Mouse (Mus musculus) brain, adult 2 months (tissue): ENCODE measurements around the gene Kitl.
A peak's percentile ranks its signal among the peaks of the same experiment; 100 is the strongest.

Experiments
- DNase-seq: peaks from one replicate; pipeline ENCODE4 v3.0.0; 2011; ENCODE audit warnings: low read depth, low spot score

Kitl gene

DNA sequence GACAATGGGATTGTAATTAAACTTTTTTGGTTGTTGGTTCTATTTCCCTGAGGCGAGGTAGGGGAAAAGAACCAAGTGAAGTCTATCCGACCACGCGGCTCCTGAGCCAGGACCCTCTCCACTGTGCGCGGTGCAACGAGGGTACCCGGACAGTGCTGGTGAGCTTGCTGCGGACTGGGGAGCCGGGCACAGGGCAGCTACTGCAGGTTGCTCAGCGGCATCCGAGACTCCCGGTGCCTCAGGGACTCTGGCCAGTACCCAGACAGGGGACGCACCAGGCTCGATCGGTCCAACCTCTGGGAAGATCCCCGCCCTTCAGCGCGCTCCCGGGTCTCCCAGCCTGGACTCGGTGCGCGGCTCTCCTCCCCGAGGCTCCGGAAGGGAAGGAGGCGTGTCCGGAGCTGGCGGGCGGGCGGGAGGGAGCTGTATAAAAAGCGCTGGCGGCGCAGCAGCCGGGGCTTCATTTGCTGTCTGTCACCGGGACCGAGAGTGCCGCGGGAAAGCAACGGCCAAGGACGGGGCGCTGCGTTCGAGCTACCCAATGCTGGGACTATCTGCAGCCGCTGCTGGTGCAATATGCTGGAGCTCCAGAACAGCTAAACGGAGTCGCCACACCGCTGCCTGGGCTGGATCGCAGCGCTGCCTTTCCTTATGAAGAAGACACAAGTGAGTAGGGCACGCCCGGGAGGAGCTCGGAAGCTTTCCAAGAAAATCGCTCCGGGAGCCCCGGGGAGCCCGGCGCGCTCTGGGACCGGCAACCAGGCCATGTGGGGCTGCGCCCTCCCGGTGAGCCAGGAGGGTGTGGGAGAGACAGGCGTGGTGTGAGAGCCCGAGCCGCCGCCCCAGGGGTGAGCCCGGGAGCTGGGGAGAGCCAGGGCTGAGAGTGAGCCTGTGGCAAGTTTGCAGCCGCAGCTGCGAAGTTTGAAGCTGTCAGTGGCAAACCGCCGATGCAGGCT, at the start of gene Kitl:
Gene Kitl, plus strand, starts transcription at position 261 of the 956 bp plus-strand sequence.
- DNase-seq: peak; percentile 61

DNA sequence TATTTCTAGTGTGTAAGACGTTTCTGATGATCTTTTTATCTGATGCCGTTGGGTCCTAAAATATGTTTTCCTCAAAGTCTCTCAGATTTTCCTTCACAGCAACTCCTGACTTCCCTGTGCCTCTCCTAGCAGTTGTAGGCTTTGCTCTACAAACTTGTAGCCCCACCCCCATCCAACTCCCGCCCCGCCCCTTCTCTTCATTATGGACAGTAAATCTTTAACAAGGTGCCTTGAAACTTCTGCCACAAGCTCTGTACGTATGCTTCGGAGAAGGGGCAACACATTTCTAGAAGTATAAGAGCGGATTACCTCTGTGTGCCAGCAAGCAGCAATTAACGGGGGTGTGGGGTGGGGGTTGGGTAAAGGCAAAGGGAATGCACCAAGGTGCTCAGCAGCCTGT, 42.6 kb upstream of the Kitl start:
- DNase-seq: no peak

DNA sequence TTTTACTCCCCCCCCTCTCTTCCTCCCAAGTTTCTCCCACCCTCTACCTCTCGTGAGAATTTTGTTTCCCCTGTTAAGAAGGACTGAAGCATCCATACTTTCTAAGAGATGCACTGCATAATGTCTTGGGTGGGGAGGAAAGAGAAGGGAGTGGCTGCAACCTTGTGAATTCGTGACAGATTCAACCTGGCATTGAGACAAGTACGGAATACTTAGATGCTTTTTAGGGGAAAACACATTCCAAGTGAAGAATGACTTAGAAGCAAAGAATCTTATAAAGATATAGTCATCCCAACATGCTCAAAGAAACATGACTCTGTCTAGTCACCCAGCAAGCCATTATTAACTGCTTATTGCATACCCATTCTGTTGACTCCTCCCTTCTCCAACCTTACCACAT, 35.3 kb upstream of the Kitl start:
- DNase-seq: peak; percentile 12

DNA sequence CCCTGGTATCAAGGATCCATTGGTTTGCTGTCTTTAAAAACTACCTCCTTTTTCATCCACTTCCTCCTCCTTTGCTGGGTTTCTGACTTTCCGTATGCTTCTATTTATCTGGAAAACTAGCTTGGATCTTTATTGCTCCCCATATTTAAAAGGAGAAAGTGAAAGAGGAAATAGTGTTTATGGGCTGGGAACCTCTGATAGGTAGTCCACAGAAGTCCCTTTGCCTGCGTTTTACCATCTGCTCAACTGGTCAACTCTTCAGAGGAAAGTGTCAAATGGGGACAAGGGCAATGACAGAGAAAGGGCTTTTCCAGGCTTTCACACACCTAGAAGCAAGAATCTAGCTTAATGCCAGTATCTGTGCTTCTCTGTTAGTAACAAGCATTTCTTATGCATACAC, 34.5 kb upstream of the Kitl start:
- no peak for DNase-seq

DNA sequence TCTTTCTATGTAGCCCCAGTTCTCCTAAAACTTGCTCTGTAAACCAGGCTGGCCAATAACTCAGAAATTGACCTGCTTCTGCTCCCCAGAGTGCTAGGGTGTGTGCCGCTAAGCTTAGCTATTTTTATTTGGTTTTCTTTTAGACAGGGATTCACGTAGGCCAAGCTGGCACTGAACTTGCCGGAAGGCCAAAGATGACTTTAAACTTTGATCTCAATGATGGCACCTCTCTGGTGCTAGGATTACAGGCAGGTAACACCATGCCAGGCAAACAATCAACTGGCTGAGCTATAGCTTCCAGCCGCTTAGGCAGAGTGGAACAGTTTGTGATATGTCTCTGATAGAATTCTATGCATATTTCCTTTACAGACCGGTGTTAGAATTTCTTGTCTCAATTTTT, 33.5 kb upstream of the Kitl start:
- DNase-seq: no peak

DNA sequence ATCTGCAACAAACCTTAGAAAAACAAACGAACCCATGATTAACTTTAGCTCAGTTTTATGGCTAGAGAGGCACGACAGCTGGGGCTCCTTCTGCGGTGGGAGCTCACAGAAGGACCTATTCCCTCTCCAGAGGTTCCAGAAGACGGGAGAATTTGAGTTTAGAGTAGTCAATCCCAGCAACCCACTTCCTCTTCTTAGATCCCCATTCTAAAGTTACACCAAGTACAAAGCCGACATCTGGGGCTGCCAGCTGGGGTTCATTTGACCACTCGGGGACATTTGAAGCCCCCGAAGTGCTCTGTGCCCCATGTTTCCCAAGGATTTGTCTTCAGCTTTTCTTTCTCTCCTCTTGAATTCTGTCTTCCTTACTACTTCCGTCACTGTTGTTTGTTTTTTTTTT, 28.7 kb upstream of the Kitl start:
- no peak for DNase-seq

DNA sequence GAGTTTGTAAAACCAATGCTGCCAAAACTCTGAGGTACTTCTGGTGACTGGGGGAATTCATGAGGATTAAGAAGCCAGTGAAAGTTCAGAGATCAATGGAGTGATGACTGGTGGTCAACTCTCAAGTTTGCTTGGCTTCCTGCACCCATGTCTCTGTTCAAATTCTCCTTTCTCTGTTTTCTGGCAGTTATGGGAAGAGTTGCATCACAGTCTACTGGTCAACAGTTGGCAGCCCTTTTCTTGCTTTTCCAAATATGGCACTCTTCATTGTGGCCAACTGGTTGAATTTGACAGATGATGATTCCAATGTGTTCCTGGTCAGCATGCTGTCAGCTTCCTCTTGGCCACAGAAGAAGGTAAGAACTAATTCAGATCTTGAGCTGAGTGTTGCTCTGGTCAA, 25.7 kb upstream of the Kitl start:
- DNase-seq: no peak

DNA sequence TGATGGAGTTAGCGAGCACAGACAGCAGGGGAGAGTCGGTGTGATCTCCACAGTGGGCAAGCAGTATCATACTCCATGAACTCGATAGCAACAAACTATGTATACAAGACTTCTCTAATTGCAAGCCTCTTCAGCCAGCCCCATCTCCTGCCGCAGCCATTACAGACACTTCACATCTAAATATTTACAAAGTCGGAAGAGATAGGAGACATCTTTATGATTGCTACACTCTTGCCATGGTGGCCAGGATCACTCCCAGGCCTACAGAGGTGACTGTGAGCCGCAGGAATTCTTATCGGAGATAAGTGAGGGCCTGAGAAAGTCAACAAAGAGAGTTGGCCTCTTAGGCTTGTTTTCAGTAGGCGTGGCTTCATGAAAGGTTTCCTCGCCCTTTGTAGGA, 23.3 kb upstream of the Kitl start:
- DNase-seq: no peak

DNA sequence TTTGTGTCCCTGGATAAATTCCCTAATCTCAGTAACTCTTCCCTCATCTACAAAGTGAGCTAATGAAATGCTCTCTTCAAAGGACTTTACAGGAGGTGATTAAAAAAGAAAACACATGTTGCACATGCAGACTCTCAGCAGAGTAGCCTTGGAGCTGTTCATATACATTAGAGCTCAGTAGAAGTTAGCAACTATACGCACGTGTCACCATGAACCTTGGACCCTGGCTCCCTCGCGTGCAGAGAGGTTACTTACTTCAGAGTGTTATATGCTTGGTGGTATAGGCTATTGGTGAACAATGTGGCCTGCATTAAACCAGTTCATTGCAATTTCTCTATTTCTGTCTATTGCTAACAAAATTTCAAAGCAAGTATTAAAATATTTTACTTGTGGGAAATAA, 14.0 kb upstream of the Kitl start:
- DNase-seq: no peak

DNA sequence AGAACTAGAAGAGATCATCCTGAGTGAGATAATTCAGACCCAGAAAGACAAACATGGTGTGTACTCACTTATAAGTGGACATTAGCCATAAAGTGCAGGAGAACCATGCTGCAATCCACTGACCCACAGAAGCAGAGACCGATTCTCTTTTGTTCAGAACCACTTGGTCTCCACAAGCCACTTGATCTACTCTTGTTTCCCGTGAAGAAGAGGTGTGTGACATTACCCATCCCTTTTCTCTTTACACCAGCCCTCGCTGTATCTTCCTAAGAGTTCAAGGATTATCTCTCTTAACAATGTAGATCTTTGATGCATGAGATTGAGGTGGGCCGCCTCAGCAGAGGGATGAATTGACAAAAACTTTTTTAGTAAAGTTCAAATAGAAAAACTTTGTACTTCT, 11.6 kb upstream of the Kitl start:
- no peak for DNase-seq

DNA sequence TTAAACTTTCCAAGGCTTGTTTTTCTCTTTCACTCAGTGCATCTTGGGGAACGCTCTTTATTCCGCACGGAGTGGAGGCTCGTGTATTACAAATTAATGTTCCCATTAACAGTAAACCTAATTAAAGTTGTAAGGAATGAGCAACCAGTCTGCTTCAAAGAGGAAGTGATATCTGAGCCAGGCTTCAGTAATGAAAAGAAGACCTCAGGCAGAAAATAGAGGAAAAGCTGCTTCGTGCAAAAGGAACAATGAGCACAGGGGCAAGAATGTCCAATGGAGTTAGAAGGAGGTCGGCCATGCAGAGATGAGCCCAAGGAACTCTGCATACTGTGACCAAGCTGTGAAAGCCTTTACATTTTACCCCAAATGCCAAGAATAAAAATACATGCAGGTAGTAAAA, 5.7 kb upstream of the Kitl start:
- DNase-seq: no peak

DNA sequence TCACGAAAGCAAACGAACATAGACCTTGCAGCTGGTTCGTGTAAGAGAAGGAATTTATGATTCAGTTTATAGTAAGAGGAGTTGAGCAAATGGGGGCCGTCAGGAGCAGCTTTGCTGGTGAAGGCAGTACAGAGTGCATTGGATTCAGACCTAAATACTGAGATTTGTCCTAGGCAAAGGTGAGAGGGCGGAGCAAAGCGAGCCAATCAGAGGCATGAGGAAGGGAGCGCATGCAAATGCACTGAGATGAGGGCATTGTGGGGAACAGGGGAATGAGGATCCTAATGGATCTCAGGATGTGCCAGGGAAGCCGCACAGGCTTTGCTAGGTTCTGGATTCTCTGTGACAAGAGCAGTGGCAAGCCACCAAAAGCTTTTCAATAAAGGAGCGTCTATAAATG, 5.1 kb upstream of the Kitl start:
- peak; percentile 17 for DNase-seq

DNA sequence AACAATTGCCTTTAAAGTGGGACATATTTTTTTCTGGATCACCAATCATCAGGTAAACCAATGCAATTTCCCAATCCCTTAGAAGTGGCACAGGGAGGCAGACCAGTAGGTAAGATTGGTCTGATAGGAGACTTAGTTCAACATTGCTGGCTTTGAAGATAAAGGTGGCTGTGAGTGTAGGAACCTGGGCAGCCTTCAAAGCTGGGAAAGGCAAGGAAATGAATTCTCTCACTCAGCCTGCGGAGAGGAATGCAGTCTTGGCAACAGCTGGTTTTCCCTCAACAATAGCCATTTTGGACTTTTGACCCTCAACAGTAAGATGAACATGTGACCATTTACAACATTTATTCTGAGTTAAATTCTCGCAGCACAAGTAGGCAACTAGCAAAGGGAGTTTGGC, 1.3 kb upstream of the Kitl start:
- DNase-seq: no peak

DNA sequence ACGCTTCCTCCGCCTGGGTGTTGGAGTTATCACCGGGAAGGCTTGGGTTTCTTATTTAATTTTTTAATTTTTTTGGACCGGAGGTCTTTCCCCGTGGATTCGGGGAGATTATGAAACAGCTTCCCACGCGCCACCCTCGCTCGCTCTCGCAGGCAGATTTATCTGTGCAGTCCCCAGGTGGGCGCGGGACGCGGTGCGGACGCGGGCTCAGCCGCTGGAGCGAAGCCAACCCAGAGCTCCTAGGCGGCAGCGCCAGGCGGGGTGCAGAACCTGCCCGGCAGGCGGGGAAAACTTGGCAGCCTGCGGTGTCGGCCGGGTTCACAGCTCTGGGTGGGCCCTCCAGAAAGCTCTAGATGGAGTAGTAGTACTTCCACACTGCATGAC, 888 bp downstream of the Kitl start:
- DNase-seq: peak; percentile 74

DNA sequence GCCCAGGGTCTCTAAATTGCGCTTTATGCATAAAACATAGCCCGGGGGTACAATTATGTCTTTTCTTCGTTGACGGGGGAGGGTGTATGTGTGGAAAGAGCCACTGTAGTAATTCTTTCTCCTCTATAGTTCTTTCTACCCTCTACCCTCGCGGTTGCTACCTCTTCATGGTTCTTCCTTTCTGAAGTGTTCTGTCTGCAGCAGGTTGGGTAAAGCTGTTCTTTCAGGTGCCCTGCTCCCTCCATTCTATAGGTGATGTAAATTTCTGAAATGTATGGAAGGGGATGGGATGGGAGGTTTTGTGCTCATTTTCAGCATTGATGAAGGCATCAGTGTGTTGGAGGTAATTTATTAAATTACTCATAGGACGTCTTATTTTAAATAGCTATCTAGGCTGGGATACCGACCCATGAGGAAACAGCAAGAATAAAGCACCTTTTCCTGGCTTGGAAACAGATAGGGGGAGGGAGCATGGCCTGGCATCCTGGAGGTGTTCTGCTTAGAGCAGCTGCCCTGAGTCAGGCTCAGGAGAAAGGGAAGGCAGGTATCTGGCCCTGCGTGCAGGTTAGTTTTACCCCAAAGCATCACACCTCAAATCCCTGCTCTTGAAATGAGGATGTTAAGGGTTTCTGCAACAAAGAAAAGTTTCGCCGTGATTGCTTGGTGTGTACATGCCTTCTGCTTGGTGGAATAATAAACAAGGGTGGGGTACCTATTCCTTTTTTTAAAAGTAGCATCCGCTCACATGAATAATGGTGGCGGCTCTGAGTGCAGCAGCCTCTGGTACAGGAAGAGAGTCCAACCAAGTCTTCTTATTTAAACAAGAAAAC, 1.7 kb downstream of the Kitl start:
- DNase-seq: no peak

DNA sequence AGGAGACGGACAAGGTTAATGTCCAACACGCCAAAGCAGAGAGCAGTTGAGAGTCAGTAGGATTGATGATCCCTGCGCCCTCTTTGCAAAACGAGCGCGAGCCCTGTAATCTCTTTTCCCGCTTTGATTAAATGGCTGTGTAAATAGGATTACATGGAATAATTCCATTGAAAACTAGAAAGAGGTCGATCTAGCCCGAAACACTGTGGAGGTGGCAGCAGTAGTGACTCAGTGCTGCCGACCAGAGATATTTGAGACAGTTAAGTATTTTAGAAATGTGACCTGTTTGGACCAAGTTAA, 2.3 kb downstream of the Kitl start:
- peak; percentile 17 for DNase-seq

DNA sequence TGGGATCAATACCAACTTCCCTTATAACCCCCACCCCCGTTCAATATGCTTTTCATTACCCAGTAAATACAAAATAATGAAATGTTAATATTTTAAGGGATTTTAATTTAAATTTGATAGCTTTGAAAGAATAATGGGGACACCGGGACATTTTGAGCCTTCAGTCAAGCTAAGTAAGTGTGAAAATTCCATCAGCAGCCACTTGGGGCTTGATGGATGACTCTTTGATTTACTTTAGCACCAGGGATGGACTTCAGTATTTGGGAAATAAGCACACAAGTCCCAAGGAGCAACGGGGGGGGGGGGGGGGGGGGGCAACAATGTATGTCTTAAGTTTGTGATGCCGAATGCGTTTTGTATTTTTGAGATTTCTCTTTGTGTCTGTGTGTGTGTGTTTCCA, 3.1 kb downstream of the Kitl start:
- peak; percentile 25 for DNase-seq

DNA sequence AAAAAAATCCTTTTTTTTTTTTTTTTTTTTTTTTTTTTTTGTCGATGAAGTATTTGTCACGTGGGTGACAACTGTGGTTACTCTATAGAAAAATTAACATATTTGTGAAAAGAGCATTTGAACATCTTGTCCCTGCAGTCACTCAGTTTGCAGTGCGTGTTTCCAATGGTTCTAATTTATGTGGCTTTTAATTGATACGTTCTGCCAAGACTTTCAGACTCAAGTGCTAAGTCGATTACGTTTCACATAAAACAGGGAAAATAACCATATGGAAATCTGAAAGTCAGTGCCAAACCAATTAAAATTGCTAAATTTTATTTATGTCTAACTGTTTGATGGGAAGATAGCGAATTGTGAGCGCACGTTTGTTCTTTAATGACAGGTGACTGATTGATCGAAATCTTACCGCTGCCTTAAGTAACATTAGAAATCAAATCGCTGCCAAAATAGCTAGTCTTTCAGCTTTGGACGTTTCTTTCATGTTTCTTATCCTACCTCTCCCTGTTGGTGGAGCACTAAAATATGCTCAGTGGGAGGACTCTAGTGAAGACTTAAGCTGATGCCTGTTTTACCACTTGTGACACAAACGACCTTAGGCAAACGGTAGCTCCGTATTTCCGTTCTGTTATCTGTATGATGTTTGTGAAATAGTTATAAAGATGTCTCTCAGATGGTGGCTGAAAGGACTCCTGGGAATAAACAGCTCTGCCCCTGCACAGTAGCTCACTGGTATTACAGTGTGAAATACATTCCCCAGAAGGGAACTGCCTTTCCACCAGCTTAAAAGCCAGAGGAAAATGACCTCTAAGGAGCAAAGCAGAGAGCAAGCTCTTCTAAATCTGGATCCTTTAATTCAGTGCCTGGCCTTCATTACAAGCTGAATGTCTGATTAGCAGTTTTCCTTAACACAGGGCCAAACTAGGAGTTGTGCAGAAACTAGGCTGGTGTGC, 4.1 kb downstream of the Kitl start:
- DNase-seq: peak; percentile 14

DNA sequence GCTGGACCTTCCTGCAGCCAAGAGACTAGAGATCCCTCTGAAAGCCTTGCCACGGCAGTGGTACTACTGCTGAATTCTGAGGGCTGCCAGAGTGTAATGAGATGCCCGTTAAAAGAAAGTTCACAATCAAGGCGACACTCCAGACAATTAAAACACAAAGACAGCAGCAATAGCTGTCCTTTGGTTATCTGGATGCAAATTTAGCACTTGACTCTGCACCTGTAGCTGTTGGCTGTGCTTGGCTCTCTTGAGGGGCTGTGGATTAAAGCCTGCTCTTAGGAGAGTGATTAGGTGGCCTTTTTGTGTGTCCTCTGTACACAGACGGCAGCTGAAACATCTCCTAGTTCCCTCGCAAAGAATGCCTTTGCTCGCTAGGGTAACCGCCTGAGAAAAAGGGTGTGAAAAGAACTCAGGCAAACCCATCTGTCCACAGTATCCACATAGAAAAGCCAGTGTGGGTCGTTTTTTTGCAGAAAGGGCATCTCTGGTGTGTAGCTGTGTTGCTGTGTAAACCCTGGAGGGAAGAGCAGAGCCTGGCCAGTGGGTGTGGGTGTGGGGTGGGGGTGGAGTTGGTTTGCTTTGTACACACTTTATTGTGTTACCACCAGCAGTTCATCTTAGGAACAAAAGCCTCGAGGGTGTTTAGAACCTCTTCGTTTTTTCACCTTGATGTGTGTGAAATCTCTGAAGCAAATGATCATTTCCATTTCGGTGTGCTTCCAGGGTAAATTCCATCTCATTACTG, 6.8 kb downstream of the Kitl start:
- DNase-seq: peak; percentile 30

DNA sequence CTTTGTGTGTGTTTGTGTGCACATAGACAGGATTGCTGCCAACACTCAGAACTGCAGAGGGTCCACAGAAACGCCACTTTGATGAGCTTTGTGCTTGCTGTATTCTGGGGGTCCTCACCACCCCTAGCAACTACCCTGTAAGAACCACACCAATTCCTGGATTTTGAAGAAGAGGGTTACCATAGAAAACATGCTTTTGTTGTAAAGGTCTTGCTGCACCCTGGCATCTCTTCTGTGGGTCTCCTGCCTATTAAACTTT, 7.3 kb downstream of the Kitl start:
- no peak for DNase-seq

DNA sequence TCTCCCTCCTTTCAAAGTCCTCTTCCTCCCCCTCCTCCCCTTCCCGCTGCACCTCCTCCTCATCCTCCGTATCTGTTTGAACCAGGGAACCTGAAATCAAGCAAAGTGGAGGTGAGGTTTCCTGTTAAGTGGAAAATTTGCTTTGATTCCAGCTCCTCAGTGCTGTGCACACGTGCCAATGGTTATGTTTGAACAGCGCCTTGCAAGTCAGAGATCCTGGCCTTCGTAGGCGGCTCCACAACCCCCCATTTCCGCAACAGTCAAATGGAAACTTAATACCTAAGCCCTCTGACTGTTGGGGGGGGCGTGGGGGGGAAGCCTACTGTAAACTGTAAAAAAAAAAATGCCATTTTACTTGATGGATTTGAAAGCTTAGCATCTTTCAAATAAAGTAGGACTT, 10.2 kb downstream of the Kitl start:
- DNase-seq: no peak

DNA sequence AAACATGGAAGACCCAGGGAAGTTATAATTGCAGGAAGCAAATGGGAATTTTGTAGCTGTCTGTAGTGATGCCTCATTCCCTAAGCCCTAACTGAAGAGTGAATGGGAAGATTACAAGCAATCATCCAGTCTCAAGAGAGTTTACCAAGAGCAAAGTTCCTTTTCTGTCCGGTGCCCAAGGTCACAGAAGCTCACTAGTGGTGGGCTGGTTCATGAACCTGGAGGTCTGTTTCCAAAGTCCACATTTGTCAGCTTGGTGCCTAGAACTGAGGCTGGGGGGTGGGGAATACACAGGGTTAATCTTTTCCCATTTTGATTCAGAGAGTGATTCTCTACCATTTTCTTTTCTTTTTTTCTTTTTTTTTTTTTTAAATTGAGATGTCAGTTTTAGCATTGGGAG, 11.3 kb downstream of the Kitl start:
- DNase-seq: no peak
